Mouse (Mus musculus): ENCODE data around the gene Jakmip3. TPM values are rescaled to one million over a fixed set of nuclear protein-coding genes. Genes with fewer than 3 reads are reported as not detected.
A peak's percentile ranks its signal among the peaks of the same experiment; 100 is the strongest.

Gene Jakmip3
- polyA plus RNA-seq, 2 experiments, result 0.01 TPM; not detected in 1

GRCm38 (mm10) chr7:138913616-138914015, 26.9 kb upstream of the Jakmip3 start:
- peaks cover 2 to 9% of the 10 kb centered on the region in 2 experiments; a peak in 3 of 4 replicates for H3K4me1 ChIP-seq (replicated peaks; ENCODE audit: control insufficient read depth in 2 of 2, insufficient read depth in 2 of 2, low read length in 1 of 2)
- no peak for DNase-seq (ENCODE audit: low read depth in 3 of 3, low spot score in 3 of 3)
- no peak for TF ChIP-seq EP300 (IDR thresholded peaks at IDR 0.05; ENCODE audit: low read depth)
- no peak for TF ChIP-seq CTCF (IDR thresholded peaks at IDR 0.05; ENCODE audit: low read depth)
- H3K4me3 ChIP-seq (ENCODE audit: insufficient read depth in 1 of 2, low read depth in 2 of 2, low read length in 2 of 2), result no peak overlapping the region
- ATAC-seq (ENCODE audit: insufficient read depth), result no peak
- H3K36me3 ChIP-seq (replicated peaks; ENCODE audit: control insufficient read depth, insufficient read depth, low read depth), result no peaks in the 10 kb centered on the region
- no peak overlapping the region for H3K4me2 ChIP-seq (ENCODE audit: low read depth)
- WGBS (ENCODE audit: insufficient replicate concordance), result 53% methylated on average over 3 of the region's 3 CpGs
- no peaks in the 10 kb centered on the region for H3K9me3 ChIP-seq (ENCODE audit: control insufficient read depth, low read length)
- H3K9ac ChIP-seq (replicated peaks), result no peak overlapping the region
- H3K27me3 ChIP-seq (ENCODE audit: control insufficient read depth, insufficient read depth, low read length), result no peaks in the 10 kb centered on the region
- no peak overlapping the region for H3K27ac ChIP-seq

- Histone ChIP-seq H3K4me1 (replicated peaks; ENCODE audit: control insufficient read depth in 2 of 2, insufficient read depth in 2 of 2, low read length in 1 of 2) (peaks cover 0 to 9% of the 10 kb centered on the region in 2 experiments; a peak in 2 of 4 replicates), H3K4me2 (ENCODE audit: low read depth) (peak overlapping the region; percentile 60), H3K4me3 (ENCODE audit: insufficient read depth in 1 of 2, low read depth in 2 of 2, low read length in 2 of 2) (peak overlapping the region; percentile 35 to 50), H3K27ac (peak overlapping the region; percentile 12; the same call in 1 of the 2 replicates), H3K36me3 (replicated peaks; ENCODE audit: control insufficient read depth, insufficient read depth, low read depth) (no peaks in the 10 kb centered on the region), H3K9me3 (ENCODE audit: control insufficient read depth, low read length) (no peaks in the 10 kb centered on the region), H3K27me3 (ENCODE audit: control insufficient read depth, insufficient read depth, low read length) (no peaks in the 10 kb centered on the region), H3K9ac (replicated peaks) (peak overlapping the region; percentile 36; the same call in 1 of the 2 replicates)
- DNase-seq (ENCODE audit: low read depth in 3 of 3, low spot score in 3 of 3) (peak in 1 of 3 experiments; percentile 62), ATAC-seq (ENCODE audit: insufficient read depth) (peak; percentile 78)
- 1% methylated on average over 26 of the region's 26 CpGs for WGBS (ENCODE audit: insufficient replicate concordance)
- TF ChIP-seq EP300 (IDR thresholded peaks at IDR 0.05; ENCODE audit: low read depth) (peak; percentile 34), CTCF (IDR thresholded peaks at IDR 0.05; ENCODE audit: low read depth) (peak; percentile 39; the same call in 1 of the 2 replicates)
Measured at GRCm38 (mm10) chr7:138919156-138919944, 21.2 kb upstream of the Jakmip3 start.

GRCm38 (mm10) chr7:138921611-138922010, 18.9 kb upstream of the Jakmip3 start:
- peaks cover 0 to 9% of the 10 kb centered on the region in 2 experiments; a peak in 2 of 4 replicates for H3K4me1 ChIP-seq (replicated peaks; ENCODE audit: control insufficient read depth in 2 of 2, insufficient read depth in 2 of 2, low read length in 1 of 2)
- H3K36me3 ChIP-seq (replicated peaks; ENCODE audit: control insufficient read depth, insufficient read depth, low read depth), result no peaks in the 10 kb centered on the region
- TF ChIP-seq CTCF (IDR thresholded peaks at IDR 0.05; ENCODE audit: low read depth) (no peak), EP300 (IDR thresholded peaks at IDR 0.05; ENCODE audit: low read depth) (no peak)
- H3K4me2 ChIP-seq (ENCODE audit: low read depth), result no peak overlapping the region
- H3K27me3 ChIP-seq (ENCODE audit: control insufficient read depth, insufficient read depth, low read length), result no peaks in the 10 kb centered on the region
- no peak overlapping the region for H3K4me3 ChIP-seq (ENCODE audit: insufficient read depth in 1 of 2, low read depth in 2 of 2, low read length in 2 of 2)
- H3K27ac ChIP-seq, result no peak overlapping the region
- no peak overlapping the region for H3K9ac ChIP-seq (replicated peaks)
- 85% methylated on average over 8 of the region's 8 CpGs for WGBS (ENCODE audit: insufficient replicate concordance)
- H3K9me3 ChIP-seq (ENCODE audit: control insufficient read depth, low read length), result no peaks in the 10 kb centered on the region
- no peak for ATAC-seq (ENCODE audit: insufficient read depth)
- no peak for DNase-seq (ENCODE audit: low read depth in 3 of 3, low spot score in 3 of 3)

GRCm38 (mm10) chr7:138923756-138924425, 16.6 kb upstream of the Jakmip3 start:
- H3K27me3 ChIP-seq (ENCODE audit: control insufficient read depth, insufficient read depth, low read length), result no peaks in the 10 kb centered on the region
- DNase-seq (ENCODE audit: low read depth in 3 of 3, low spot score in 3 of 3), result no peak
- no peak overlapping the region for H3K27ac ChIP-seq
- H3K4me2 ChIP-seq (ENCODE audit: low read depth), result no peak overlapping the region
- WGBS (ENCODE audit: insufficient replicate concordance), result 5% methylated on average over 3 of the region's 3 CpGs
- ATAC-seq (ENCODE audit: insufficient read depth), result no peak
- no peaks in the 10 kb centered on the region for H3K36me3 ChIP-seq (replicated peaks; ENCODE audit: control insufficient read depth, insufficient read depth, low read depth)
- H3K9ac ChIP-seq (replicated peaks), result no peak overlapping the region
- H3K4me3 ChIP-seq (ENCODE audit: insufficient read depth in 1 of 2, low read depth in 2 of 2, low read length in 2 of 2), result no peak overlapping the region
- TF ChIP-seq CTCF (IDR thresholded peaks at IDR 0.05; ENCODE audit: low read depth) (peak; percentile 50), EP300 (IDR thresholded peaks at IDR 0.05; ENCODE audit: low read depth) (no peak)
- H3K9me3 ChIP-seq (ENCODE audit: control insufficient read depth, low read length), result no peaks in the 10 kb centered on the region
- peaks cover 0 to 8% of the 10 kb centered on the region in 2 experiments; a peak in 2 of 4 replicates for H3K4me1 ChIP-seq (replicated peaks; ENCODE audit: control insufficient read depth in 2 of 2, insufficient read depth in 2 of 2, low read length in 1 of 2)

DNA sequence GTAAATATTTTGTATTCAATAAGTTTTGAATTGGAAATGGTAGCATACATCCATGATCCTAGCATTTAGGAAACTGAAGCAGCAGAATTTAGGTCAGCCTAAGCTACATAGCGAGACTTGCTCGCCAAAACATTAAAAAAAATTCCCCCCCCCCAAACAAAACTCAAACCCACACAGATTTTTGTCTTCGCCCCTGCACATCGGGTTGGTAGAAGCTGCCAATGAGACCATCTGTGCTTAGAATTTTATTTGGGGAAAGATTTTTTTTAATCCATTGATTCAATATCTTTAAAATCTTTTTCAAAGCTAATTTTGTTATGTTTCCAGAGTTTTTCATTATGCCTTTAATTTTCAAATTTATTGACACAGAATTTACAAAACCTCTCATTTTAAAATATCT, 12.1 kb upstream of the Jakmip3 start:
- no peak overlapping the region for H3K4me3 ChIP-seq (ENCODE audit: insufficient read depth in 1 of 2, low read depth in 2 of 2, low read length in 2 of 2)
- H3K36me3 ChIP-seq (replicated peaks; ENCODE audit: control insufficient read depth, insufficient read depth, low read depth), result no peaks in the 10 kb centered on the region
- no peak for ATAC-seq (ENCODE audit: insufficient read depth)
- no peak overlapping the region for H3K27ac ChIP-seq
- H3K9ac ChIP-seq (replicated peaks), result no peak overlapping the region
- TF ChIP-seq CTCF (IDR thresholded peaks at IDR 0.05; ENCODE audit: low read depth) (no peak), EP300 (IDR thresholded peaks at IDR 0.05; ENCODE audit: low read depth) (no peak)
- 72% methylated on average over 4 of the region's 4 CpGs for WGBS (ENCODE audit: insufficient replicate concordance)
- no peaks in the 10 kb centered on the region for H3K27me3 ChIP-seq (ENCODE audit: control insufficient read depth, insufficient read depth, low read length)
- H3K4me1 ChIP-seq (replicated peaks; ENCODE audit: control insufficient read depth in 2 of 2, insufficient read depth in 2 of 2, low read length in 1 of 2), result no peaks in the 10 kb centered on the region
- DNase-seq (ENCODE audit: low read depth in 3 of 3, low spot score in 3 of 3), result no peak
- H3K9me3 ChIP-seq (ENCODE audit: control insufficient read depth, low read length), result no peaks in the 10 kb centered on the region
- no peak overlapping the region for H3K4me2 ChIP-seq (ENCODE audit: low read depth)

Data from liver, embryonic 14.5 days (tissue).